Comparison of ENCODE assay signal across 21 mouse cellular contexts in genomic region chr2:129385331-129385730, GRCm38 (mm10). TPM values are rescaled to one million over a fixed set of nuclear protein-coding genes. Genes with fewer than 3 reads are reported as not detected.
"Had no signal": no experiment of that assay in that cellular context is flagged by ENCODE, and none has a peak within 500 bp of the region (broad histone marks: within the 10 kb centered on the region; RNA-seq: fewer than 3 reads in every experiment).

No protein-coding gene starts in this region.

- DNase-seq: kidney, adult 18-20 months; kidney, postnatal 14 days; liver; liver, embryonic 13.5 days; liver, postnatal 0 days; lung, postnatal 14 days; right cerebral cortex, postnatal 4 days; thymus, adult 2 months; thymus, postnatal 25 days had no signal

- H3K4me3 ChIP-seq: kidney, embryonic 15.5 days; left cerebral cortex, adult 2 months; limb, embryonic 12.5 days; liver, embryonic 13.5 days; lung, embryonic 15.5 days; neural tube, embryonic 15.5 days; stomach, embryonic 15.5 days had no signal

- H3K4me2 ChIP-seq: kidney, embryonic 15.5 days; limb, embryonic 12.5 days; liver, embryonic 13.5 days; lung, embryonic 15.5 days; midbrain, embryonic 11.5 days; neural tube, embryonic 15.5 days; stomach, embryonic 15.5 days had no signal

- H3K36me3 ChIP-seq: kidney, embryonic 15.5 days; limb, embryonic 12.5 days; liver, embryonic 13.5 days; lung, embryonic 15.5 days; neural tube, embryonic 15.5 days; stomach, embryonic 15.5 days had no signal

- H3K27me3 ChIP-seq: kidney, embryonic 15.5 days; limb, embryonic 12.5 days; liver, embryonic 13.5 days; lung, embryonic 15.5 days; megakaryocyte, embryonic 14.5 days; neural tube, embryonic 15.5 days; stomach, embryonic 15.5 days had no signal

- H3K9me3 ChIP-seq: kidney, embryonic 15.5 days; limb, embryonic 12.5 days; liver, embryonic 13.5 days; lung, embryonic 15.5 days; neural tube, embryonic 15.5 days; stomach, embryonic 15.5 days had no signal

- H3K9ac ChIP-seq: kidney, embryonic 15.5 days; limb, embryonic 12.5 days; liver, embryonic 13.5 days; liver, postnatal 0 days; lung, embryonic 15.5 days; neural tube, embryonic 15.5 days; stomach, embryonic 15.5 days had no signal

- ATAC-seq: liver, postnatal 0 days had no signal

- H3K27ac ChIP-seq: kidney, embryonic 15.5 days; left cerebral cortex, adult 2 months; limb, embryonic 12.5 days; liver, embryonic 13.5 days; lung, embryonic 15.5 days; macrophage; neural tube, embryonic 15.5 days; stomach, embryonic 15.5 days had no signal

- H3K4me1 ChIP-seq: kidney, embryonic 15.5 days; limb, embryonic 12.5 days; liver, embryonic 13.5 days; lung, embryonic 15.5 days; neural tube, embryonic 15.5 days; stomach, embryonic 15.5 days had no signal

RNA-seq across cellular contexts. Expression of gene Il1b, which starts 14.4 kb away (rescaled TPM):
- total RNA-seq: layer of hippocampus, postnatal 25 days; midbrain, postnatal 0 days had no signal
- polyA plus RNA-seq: kidney, embryonic 15.5 days; limb, embryonic 12.5 days; lung, embryonic 15.5 days; midbrain, embryonic 11.5 days; neural tube, embryonic 11.5 days; neural tube, embryonic 15.5 days had no signal
